Mouse (Mus musculus) embryonic facial prominence, embryonic 13.5 days (tissue): ENCODE results near the gene Rhbdd1. TPM values are rescaled to one million over a fixed set of nuclear protein-coding genes. Genes with fewer than 3 reads are reported as not detected.
A peak's percentile ranks its signal among the peaks of the same experiment; 100 is the strongest.

Experiments used
- ATAC-seq: fragments of 200-750 bp; cut with Nextera tagmentation; 2 replicates; pipeline ENCODE4 v1.8.0; 2017; ENCODE audit warnings: low read depth; ENCODE audit not compliant: insufficient number of reproducible peaks, insufficient read depth, low FRiP score, low TSS enrichment
- H3K27ac ChIP-seq: fragments of 300-500 bp; sonication (generic); 2 replicates; pipeline ENCODE4 v1.5.1; 2015; ENCODE audit warnings: moderate library complexity, mild to moderate bottlenecking, inconsistent platforms
- H3K27me3 ChIP-seq: fragments of 300-500 bp; sonication (generic); 2 replicates; pipeline ENCODE4 v1.6.1; 2015; ENCODE audit warnings: mild to moderate bottlenecking, inconsistent platforms
- H3K36me3 ChIP-seq: fragments of 300-500 bp; sonication (generic); 2 replicates; pipeline ENCODE4 v1.6.1; 2015; ENCODE audit warnings: mild to moderate bottlenecking, inconsistent platforms
- H3K4me1 ChIP-seq: fragments of 300-500 bp; sonication (generic); 2 replicates; pipeline ENCODE4 v1.6.1; 2015; ENCODE audit warnings: inconsistent platforms
- H3K4me2 ChIP-seq: fragments of 300-500 bp; sonication (generic); 2 replicates; pipeline ENCODE4 v1.6.1; 2015; ENCODE audit warnings: moderate library complexity, mild to moderate bottlenecking, inconsistent platforms
- H3K4me3 ChIP-seq: fragments of 300-500 bp; sonication (generic); 2 replicates; pipeline ENCODE4 v1.5.1; 2015; ENCODE audit warnings: mild to moderate bottlenecking, inconsistent platforms
- H3K9ac ChIP-seq: fragments of 300-500 bp; sonication (generic); 2 replicates; pipeline ENCODE4 v1.6.1; 2015; ENCODE audit warnings: mild to moderate bottlenecking, inconsistent platforms
- H3K9me3 ChIP-seq: fragments of 300-500 bp; sonication (generic); 2 replicates; pipeline ENCODE4 v1.6.1; 2016; ENCODE audit warnings: inconsistent platforms
- WGBS: fragments of 180-500 bp; shearing (Covaris S2); methylation state at CpG from one replicate; pipeline ENCODE4 v1.1.7; 2015; ENCODE audit warnings: mixed read lengths; 5-methylcytosine and 5-hydroxymethylcytosine counted together
- polyA plus RNA-seq: library from polyadenylated mRNA; unstranded; fragments of >200 nt; fragmentation: Nextera tagmentation; extraction: Ambion mirVana; gene quantifications from 2 replicates; pipeline ENCODE4 v1.2.1, GENCODE M21; 2015

Gene Rhbdd1
- polyA plus RNA-seq, 1 experiment from 2014 or later = 6.3 TPM

DNA sequence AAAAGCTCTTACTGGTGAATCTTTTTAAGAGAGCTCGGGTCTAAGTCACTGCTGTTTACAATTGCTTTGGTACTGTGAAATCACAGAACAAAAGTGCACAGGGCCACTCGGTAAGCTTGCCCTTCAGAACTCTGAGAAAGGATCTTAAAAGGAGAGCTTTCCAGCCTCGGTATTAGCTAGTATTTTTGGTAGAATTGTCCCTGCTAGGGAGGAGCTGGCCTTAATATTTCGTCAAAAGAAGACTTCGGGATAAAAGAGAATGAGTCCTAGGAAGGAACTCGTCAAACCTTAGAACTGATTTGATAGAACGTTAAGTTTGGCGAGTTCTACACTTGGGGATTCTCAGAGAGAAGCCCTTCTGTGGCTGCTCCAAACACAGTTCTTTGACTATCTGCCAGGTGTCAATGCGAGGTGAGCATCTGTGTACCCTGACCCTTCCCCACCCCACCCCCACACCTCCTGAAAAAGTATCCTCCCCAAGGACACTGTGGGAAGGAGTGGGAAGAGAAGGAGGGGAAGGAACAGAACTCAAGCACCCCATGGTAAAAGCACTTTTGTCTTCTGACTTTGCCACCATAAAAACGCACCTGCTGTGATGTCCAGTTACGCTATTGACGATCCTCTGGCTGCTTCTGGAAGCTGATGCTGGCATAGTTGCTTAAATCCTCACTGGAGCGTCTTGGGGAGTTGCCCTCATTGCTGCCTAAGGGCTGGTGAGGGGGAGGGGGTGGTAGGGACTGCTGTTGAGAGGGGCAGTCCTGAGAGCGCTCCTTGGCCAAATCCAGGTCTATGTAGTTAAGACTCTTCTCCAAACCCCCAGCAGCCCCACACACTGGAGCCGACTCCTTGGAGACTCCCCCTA is 29.8 kb upstream of the Rhbdd1 start:
- Histone ChIP-seq H3K4me1 (peaks cover 54% of the 10 kb centered on the region), H3K4me2 (peak overlapping the region; percentile 82), H3K4me3 (peak overlapping the region; percentile 71), H3K27ac (peak overlapping the region; percentile 57), H3K9ac (peak overlapping the region; percentile 71), H3K9me3 (no peaks in the 10 kb centered on the region), H3K27me3 (no peaks in the 10 kb centered on the region), H3K36me3 (peaks cover 24% of the 10 kb centered on the region)
- ATAC-seq = no peak
- WGBS = 15% methylated on average over 15 of the region's 15 CpGs

DNA sequence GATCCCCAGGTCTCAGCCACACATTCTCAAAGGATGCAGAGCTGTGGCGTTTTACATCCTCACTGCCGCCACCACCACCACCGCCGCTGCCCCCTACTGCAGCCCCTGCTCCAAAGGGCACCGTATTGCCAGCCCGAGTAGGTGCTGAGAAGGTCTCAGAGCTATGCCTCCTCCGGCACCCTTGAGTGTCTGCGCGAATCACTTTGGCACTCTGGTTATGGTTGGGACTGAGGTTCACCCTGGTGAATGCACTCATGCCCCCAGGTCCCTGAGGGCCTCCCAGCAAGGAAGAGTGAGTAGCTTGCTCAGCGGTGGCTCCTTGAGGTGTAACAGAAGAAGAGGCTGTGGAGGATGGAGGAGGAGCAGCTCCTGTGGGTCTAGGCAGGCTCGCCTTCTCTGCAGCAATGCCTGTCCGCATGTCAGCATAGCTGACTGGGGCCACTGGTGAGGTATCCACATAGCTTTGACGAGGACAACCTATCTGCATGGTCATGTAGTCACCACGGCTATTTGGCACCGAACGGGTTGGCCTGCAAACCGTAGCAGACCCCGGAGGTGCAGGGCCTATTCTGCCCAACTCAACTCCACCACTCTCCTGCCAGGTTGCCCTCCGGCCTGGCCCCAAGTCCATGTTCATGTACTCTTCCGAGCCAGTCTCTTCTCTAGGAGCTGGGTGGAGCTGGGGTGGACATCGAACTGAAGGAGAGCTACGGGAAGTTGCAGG is 29.0 kb upstream of the Rhbdd1 start:
- WGBS = 54% methylated on average over 22 of the region's 22 CpGs
- peaks cover 24% of the 10 kb centered on the region for H3K36me3 ChIP-seq
- no peaks in the 10 kb centered on the region for H3K9me3 ChIP-seq
- H3K27ac ChIP-seq = peak overlapping the region; percentile 57
- no peak for ATAC-seq
- H3K4me2 ChIP-seq = peak overlapping the region; percentile 82
- no peaks in the 10 kb centered on the region for H3K27me3 ChIP-seq
- H3K9ac ChIP-seq = peak overlapping the region; percentile 71
- H3K4me1 ChIP-seq = peaks cover 53% of the 10 kb centered on the region
- peak overlapping the region; percentile 71 for H3K4me3 ChIP-seq

DNA sequence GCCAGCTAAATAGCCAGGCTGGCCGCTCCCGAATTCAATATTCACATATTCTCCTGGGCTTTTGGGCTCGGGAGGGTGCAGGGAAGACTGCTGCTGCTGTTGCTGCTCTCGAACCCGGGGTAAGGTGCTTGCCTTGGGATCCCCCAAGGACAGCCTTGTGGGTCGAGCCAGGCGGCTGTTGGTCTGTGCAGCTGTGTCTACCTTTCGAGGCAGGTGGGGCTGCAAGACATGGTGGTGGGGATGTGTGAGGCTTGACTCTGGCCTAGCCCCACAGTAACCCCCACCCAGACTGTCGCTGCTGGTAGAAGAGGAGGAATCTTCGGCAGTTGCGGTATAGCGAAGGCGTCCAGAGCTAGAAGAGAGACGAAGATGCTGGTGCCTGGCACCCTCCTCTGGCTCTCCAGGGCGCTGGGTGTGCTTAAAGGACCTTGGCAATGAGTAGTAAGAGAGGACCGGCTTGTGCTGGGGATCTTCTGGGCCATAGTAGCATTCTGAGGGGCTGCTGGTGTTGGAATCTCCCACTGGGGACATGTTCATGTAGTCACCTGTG is 28.4 kb upstream of the Rhbdd1 start:
- Histone ChIP-seq H3K27me3 (no peaks in the 10 kb centered on the region), H3K9ac (peak overlapping the region; percentile 71), H3K27ac (no peak overlapping the region), H3K36me3 (peaks cover 24% of the 10 kb centered on the region), H3K9me3 (no peaks in the 10 kb centered on the region), H3K4me2 (peak overlapping the region; percentile 82), H3K4me3 (peak overlapping the region; percentile 71), H3K4me1 (peaks cover 53% of the 10 kb centered on the region)
- no peak for ATAC-seq
- 87% methylated on average over 16 of the region's 16 CpGs for WGBS

DNA sequence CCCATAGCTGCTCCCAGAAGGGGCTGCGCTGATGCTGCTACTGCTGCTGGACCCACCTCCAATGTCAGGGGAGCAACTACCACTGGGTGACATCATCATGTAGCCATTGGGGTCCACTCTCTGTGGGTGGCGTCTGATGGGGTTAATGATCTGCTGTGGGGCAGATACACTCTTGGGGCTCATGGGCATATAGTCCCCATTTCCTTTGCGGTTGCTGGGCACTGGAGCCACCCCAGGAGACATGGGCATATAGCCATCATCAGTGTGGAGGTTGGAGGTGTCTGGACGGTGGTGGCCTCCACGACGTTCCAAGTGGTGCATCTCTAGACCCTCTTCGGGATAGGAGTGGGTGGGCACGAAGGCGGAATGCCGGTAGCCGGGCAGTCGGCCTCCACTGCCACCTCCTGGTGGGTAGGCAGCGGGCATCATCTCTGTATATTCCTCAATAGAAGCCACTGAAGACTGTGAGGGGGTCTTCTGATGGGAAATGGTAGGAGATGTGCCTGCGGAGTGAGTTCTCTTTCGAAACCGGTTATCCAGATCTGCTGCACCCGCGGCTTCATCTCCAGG is 27.7 kb upstream of the Rhbdd1 start:
- Histone ChIP-seq H3K4me1 (peaks cover 58% of the 10 kb centered on the region), H3K36me3 (peaks cover 24% of the 10 kb centered on the region), H3K4me3 (peak overlapping the region; percentile 71), H3K9ac (peak overlapping the region; percentile 87), H3K9me3 (no peaks in the 10 kb centered on the region), H3K27ac (no peak overlapping the region), H3K27me3 (no peaks in the 10 kb centered on the region), H3K4me2 (peak overlapping the region; percentile 82)
- WGBS = 88% methylated on average over 18 of the region's 18 CpGs
- ATAC-seq = no peak

DNA sequence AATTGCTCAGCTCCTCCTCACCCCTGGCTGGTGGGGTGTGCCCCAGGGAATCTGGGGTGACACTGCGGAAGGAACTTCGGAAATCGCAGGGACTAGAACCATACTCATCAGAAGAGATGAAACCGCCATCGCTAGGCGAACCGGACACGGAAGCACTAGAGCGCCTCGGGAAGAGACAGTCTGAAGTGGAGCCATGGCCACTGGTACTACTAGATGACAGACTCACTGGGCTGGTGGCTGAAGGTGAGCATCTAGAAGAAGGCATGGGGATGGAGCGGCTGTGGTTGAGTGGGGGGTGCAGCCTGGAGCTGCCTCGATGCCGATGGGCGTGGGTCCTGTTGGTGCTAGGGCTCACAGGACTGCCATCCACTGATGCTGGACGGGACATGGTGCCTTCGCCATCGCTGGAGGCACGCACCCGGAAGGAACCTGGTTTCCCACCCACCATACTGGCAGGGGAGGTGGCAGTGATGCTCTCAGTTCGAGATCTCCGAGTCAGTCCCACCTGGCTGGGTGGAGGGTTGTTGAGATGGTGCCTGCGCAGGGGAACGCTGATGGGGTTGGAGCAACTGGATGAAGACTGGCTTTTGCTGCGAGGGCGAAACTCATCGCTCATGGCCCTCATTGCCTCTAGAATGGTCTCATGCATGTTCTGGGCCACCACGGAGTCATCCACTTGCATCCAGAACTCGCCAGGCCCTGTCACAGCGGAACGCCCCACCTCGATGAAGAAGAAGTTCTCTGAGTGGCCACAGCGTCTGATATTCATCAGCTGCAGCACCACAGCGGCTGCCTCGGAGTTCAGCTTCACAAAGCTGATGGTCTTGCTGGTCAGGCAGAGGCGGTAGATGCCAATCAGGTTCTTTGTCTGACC is 26.9 kb upstream of the Rhbdd1 start:
- Histone ChIP-seq H3K4me2 (peak overlapping the region; percentile 82), H3K9ac (peak overlapping the region; percentile 87), H3K27ac (peak overlapping the region; percentile 98), H3K9me3 (no peaks in the 10 kb centered on the region), H3K4me1 (peaks cover 55% of the 10 kb centered on the region), H3K27me3 (no peaks in the 10 kb centered on the region), H3K4me3 (peak overlapping the region; percentile 71), H3K36me3 (peaks cover 24% of the 10 kb centered on the region)
- 67% methylated on average over 35 of the region's 35 CpGs for WGBS
- ATAC-seq = no peak

DNA sequence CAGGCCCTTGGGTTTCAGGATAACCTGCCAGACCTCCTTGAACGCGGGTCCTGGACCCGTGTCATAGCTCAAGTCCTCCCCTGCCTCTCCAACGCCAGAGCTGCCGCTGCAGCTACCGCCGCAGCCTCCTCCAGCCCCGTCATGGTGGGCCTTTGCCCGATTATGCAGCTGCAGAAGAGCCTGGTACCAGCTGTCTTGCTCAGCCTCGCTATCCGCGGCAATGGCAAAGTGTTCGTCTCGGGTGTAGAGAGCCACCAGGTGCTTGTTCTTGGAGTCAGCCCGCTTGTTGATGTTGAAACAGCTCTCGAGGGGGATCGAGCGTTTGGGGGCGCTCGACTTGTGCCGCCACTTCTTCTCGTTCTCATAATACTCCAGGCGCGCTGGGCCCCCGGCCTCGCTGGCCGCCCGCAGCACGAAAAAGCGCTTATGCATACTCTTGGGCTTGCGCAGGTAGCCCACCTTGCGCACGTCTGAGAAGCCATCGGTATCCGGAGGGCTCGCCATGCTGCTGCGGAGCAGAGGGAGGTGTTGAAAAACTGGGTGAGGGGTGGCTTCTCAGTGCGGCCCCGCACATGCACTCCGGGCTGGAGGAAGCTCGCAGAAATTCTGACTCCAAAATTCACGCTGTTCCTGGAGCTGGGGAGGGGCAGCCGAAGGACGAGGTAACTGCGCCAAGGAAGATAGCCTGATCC is 26.1 kb upstream of the Rhbdd1 start:
- Histone ChIP-seq H3K27me3 (no peaks in the 10 kb centered on the region), H3K36me3 (peaks cover 24% of the 10 kb centered on the region), H3K4me2 (peak overlapping the region; percentile 82), H3K4me3 (peak overlapping the region; percentile 71), H3K9ac (peak overlapping the region; percentile 87), H3K4me1 (peaks cover 55% of the 10 kb centered on the region), H3K27ac (peak overlapping the region; percentile 98), H3K9me3 (no peaks in the 10 kb centered on the region)
- ATAC-seq = no peak
- under 1% methylated on average over 45 of the region's 45 CpGs for WGBS

DNA sequence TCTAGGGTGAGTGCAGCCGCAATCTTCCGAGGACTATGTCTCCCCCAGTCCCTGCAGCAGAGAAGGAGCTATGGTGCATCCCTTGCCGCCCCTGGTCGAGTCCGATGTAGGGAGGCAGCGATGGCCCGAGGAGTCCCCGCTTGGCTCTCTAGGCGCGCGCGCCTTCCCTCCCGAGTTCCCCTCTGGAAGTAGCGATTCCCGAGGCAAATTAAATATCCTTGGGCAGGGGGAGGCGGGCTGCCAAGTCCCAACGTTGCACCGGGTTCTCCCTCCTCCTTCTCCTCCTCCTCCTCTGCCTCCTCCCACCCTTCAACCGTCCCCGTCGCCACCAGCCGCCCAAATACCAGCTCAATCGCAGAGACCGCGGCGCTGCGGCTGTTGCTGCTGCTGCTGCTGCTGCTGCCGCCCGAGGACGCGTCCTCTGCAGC is 25.5 kb upstream of the Rhbdd1 start:
- under 1% methylated on average over 31 of the region's 31 CpGs for WGBS

DNA sequence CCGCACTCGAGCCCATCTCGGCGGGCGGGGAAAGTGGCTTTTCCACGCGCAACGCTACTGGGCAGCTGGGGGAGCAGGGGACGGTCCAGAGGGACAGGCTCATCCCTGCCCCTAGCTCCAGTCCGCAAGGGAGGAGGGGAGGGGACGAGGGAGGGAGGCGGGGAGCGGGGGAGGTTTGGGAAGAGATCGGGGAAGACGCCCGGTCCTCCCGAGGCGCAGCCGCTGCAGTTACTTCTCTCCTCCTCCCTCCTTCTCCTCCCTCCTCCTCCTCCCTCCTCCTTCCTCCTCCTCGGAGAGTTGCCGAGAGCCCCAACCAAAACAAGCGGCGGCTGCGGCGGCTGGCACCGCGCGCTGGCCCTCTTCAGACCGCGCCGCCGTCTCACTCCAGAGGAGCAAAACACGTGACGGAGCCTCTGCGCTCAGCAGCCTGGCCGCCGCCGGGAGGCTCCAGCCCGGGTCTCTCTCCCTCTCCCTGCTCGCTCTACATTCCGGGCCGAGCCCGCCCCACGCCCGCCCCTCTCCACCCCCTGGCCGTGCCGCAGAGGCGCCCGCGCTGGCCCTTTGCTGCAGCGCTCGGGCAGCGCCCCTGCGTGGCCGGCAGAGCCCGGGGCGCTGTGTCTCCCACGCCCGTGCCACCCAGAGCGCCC is 25.0 kb upstream of the Rhbdd1 start, which contains the start of gene Irs1:
Gene Irs1, minus strand, starts transcription at position 266 of the 647 bp plus-strand sequence.
- Histone ChIP-seq H3K27me3 (no peaks in the 10 kb centered on the region), H3K36me3 (peaks cover 24% of the 10 kb centered on the region), H3K4me3 (peak within 1 kb of the TSS; percentile 71), H3K9me3 (no peaks in the 10 kb centered on the region), H3K9ac (peak within 1 kb of the TSS; percentile 87), H3K27ac (peak within 1 kb of the TSS; percentile 98), H3K4me1 (peaks cover 51% of the 10 kb centered on the region), H3K4me2 (peak within 1 kb of the TSS; percentile 82)
- peak; percentile 83 for ATAC-seq
- under 1% methylated on average over 50 of the region's 60 CpGs for WGBS

More for the DNA sequence above, 25.5 kb upstream of the Rhbdd1 start:
- ATAC-seq = peak; percentile 64
- peaks cover 52% of the 10 kb centered on the region for H3K4me1 ChIP-seq
- H3K27ac ChIP-seq = peak overlapping the region; percentile 98
- peak overlapping the region; percentile 82 for H3K4me2 ChIP-seq
- H3K36me3 ChIP-seq = peaks cover 24% of the 10 kb centered on the region
- H3K4me3 ChIP-seq = peak overlapping the region; percentile 71
- H3K9me3 ChIP-seq = no peaks in the 10 kb centered on the region
- peak overlapping the region; percentile 87 for H3K9ac ChIP-seq
- no peaks in the 10 kb centered on the region for H3K27me3 ChIP-seq

DNA sequence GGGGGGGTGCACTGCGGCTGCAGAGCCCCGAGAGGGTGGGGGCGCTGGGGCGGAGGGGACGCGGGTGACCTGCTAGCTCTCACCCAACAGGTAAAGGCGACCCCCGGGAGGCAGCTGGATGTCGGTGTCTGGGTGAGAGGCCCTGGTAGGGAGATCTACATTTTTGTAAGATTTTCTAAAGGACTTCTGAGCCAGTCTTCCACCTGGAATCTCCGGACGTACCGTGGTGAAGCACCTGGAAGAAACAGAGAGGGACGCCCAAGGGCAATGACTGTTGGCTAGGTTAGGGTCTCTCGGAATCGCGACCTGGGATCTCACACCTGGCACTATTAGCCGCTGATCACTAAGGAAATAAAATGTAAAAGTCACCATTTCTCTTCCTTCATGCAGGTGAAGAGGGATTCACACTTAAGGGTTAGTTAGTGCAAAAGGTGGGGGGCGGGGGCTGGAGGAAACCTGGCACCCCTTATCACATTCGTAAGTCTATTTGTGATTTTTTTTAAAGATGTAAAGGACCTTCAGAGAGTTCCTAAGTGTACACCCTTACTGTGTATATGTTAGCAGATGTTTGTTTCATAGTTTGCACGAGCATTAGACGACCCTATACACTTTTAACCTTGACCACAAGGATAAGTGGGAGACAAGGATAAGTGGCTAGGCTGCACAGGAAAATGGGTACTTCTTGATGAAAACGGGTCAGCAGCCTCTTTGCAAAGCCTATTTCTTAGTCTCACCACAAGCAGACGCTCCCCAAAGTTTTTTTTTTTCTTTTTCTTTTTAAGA is 24.1 kb upstream of the Rhbdd1 start:
- no peak for ATAC-seq

More for the DNA sequence above, 24.1 kb upstream of the Rhbdd1 start:
- peak overlapping the region; percentile 71 for H3K4me3 ChIP-seq
- peak overlapping the region; percentile 98 for H3K27ac ChIP-seq
- H3K4me2 ChIP-seq = peak overlapping the region; percentile 82
- no peaks in the 10 kb centered on the region; the same call in 1 of the 2 replicates for H3K27me3 ChIP-seq
- peaks cover 20% of the 10 kb centered on the region for H3K36me3 ChIP-seq
- under 1% methylated on average over 23 of the region's 23 CpGs for WGBS
- H3K4me1 ChIP-seq = peaks cover 42% of the 10 kb centered on the region
- H3K9me3 ChIP-seq = no peaks in the 10 kb centered on the region
- peak overlapping the region; percentile 87 for H3K9ac ChIP-seq
